Mouse (Mus musculus): ENCODE measurements at regions not wholly inside any gene's neighbourhood (a gene's known extent, or its start where the extent isn't known, plus 50 kb on each side); places are given as distances from the start of the nearest gene placed in this dataset.

- DNase-seq: no peak
Measured at GRCm38 (mm10) chr11:45670156-45670830, 181.6 kb upstream of the Clint1 start.

- DNase-seq: peak; percentile 48
Measured at GRCm38 (mm10) chr11:45678666-45679292, 173.1 kb upstream of the Clint1 start.

DNA sequence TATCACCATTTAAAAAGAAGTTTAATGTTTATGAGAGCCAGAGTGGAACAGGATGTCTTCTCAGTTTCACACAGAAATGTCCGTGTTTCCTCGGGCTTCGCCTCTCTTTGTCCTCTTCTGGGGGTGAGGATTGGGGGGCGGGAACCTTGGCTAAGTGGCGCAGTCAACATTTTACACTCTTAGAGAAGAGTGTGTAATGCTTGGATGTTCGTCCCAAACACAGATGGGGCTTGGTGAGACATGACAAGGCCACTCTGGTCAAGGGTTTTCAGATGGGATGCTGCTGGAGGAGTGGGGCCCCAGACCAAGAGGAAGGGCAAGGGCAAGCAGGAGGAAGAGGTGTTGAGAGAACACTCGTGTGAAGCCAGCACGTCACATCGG is 172.6 kb upstream of the Clint1 start:
- DNase-seq: no peak

DNA sequence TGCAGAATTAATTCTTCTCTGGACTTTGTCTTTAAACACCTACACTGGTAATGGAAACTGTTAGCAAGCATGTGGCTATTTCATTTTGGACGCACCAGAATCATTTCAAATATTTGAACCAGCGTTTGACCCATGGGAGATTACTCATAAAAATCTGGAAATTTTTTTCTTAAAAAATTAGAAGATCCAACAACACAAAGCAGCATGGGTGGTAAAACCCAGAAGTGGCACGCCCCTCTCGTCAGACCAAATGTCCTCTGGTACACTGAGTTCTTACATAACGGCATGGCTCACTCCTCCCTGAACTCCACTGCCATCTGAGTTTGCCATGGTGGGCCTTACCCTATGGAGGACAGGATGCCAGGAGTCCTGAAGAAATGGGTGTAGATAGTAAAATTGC is 166.3 kb upstream of the Clint1 start:
- no peak for DNase-seq

- DNase-seq: no peak
Measured at GRCm38 (mm10) chr11:45693206-45693605, 158.6 kb upstream of the Clint1 start.

- DNase-seq: no peak
Measured at GRCm38 (mm10) chr11:45701506-45701905, 150.3 kb upstream of the Clint1 start.

DNA sequence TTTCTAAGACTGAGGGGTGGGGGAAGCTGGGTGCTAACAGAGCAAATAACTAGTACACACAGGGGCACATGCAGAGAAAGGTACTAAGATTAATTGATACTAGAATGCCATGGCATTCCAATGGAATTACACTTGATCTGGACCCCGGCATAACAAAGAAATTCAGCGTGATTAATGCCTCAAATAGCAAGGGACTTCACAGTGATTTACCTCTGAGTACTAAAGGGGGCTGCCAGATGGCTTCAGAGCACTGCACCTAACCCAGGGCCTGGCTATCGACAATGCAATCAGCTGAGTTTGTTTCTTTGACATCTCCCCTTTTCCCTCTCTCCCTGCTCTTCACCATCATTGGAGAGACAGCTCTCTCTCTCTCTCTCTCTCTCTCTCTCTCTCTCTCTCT is 148.9 kb upstream of the Clint1 start:
- DNase-seq: no peak

- DNase-seq: no peak
Measured at GRCm38 (mm10) chr11:45704411-45704810, 147.4 kb upstream of the Clint1 start.

DNA sequence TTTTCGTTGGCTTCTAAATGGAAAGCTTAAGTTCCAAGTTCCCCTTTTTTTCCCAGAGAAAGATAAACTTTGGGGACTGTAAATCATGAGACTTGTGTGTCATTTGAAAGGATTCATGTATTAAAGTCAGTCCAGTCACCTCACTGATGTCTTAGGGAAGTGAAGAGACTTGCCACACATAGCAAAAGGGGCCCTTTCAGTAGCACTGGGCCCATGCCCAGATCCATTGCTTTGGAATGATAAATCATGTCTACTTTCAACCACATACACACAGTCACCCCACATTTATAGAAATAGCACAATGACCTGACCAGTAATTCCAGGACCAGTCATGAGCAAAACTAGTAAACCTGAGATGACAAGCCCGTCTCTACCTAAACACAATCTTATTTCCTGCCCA is 133.2 kb upstream of the Clint1 start:
- no peak for DNase-seq

GRCm38 (mm10) chr11:45719821-45720220 is 132.0 kb upstream of the Clint1 start:
- DNase-seq: no peak

DNA sequence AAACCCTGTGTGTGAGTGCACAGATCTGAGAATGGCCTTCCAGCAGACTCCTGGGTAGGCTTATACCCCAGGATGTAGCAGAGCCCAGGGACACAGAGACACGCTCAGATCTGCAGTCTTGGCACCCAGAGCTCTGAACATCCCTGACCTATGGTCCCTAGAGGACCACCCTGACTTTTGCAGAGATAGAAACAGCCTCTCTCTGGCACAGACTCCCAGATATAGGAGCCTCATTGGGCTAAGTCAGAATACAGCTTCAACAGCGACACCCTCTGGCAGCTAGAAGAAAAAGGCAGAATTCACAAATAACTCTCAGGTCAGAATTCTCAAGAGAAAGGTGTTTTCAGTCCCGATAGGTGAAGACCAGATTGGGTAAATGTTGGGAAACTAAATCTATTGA is 115.3 kb upstream of the Clint1 start:
- no peak for DNase-seq

DNA sequence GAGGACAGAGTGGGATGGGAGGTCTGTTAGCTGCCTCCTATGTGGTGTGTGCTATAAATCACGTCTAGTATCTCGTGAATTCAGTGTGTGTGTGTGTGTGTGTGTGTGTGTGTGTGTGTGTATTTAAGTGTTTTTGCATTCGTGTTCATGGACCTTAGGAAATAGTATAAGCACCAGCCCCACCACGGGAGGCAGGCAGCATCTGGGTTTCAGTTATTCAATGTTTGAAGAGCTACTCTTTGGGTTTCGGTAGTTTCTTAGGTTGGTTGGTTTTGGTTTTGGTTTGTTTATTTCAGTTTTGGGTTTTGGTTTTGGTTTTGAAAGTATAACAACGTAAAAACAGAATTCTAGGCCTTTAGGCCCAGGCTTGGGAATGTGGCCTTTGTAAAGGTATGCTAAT is 113.5 kb upstream of the Clint1 start:
- no peak for DNase-seq

DNA sequence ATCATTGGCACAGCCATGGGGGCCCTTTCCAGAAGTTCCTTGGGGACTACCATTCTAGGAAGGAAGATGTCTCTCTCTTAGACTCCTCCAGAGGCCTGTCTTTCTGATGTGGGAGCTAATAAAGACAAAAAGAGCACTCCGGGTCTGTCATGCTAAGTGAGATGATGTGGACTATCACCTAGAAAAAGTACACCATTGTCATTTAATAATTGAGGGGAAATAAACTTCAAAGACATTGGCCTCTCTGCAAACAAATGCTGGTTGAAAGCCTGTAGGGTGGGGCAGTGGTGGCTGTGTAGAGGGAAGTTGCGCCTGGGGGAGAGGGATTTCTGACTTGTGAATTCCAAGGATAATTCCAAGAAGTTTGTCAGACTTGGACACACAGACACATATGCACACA is 105.9 kb upstream of the Clint1 start:
- no peak for DNase-seq

- DNase-seq: no peak
Measured at GRCm38 (mm10) chr11:45750249-45750648, 101.6 kb upstream of the Clint1 start.

DNA sequence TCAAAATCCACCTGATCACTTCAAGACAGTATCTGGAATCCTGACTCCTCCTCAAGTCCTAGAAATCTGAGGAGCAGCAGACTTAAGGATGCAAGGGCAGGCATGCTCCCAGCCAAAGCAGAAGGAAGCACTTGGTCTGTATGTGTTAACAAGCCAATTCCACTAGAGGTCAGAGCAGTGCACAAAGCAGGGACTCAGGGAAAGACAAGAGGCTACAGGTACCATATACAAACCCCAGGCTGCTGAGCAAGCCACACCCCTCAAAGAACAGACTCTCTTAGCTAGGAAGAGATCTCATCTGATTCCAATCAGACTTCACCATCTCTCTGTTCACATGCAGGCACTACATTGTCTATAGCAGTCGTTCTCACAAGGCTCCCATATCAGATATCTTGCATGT is 99.6 kb upstream of the Clint1 start:
- DNase-seq: peak; percentile 64

GRCm38 (mm10) chr11:45752791-45753190 is 99.1 kb upstream of the Clint1 start:
- no peak for DNase-seq

DNA sequence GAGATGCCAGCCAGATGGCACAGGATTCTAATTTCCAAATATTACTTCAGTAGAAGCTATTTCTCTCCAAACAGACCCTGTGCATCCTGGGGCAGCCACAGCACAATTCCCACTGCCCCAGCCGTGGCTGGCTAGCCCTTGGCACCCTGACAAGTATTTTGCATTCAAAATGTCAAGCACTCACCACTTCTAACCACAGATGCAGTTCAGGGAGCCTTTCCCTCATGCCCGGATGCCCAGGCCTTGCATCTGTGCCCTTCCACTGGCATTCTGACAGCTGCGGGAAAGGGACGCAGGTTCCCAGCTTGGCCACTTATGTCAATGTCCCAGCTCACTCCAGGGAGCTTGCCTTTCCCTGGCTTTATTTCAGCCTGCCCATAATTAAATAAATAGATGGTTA is 84.8 kb upstream of the Clint1 start:
- DNase-seq: no peak

- no peak for DNase-seq
Measured at GRCm38 (mm10) chr11:45782435-45782834, 69.4 kb upstream of the Clint1 start.

GRCm38 (mm10) chr11:45785806-45786205 is 66.0 kb upstream of the Clint1 start:
- no peak for DNase-seq

- no peak for DNase-seq
Measured at GRCm38 (mm10) chr11:45787408-45787807, 64.4 kb upstream of the Clint1 start.

- DNase-seq: no peak
Measured at GRCm38 (mm10) chr11:45789886-45790285, 62.0 kb upstream of the Clint1 start.

- no peak for DNase-seq
Measured at GRCm38 (mm10) chr11:45790504-45790903, 61.3 kb upstream of the Clint1 start.

DNA sequence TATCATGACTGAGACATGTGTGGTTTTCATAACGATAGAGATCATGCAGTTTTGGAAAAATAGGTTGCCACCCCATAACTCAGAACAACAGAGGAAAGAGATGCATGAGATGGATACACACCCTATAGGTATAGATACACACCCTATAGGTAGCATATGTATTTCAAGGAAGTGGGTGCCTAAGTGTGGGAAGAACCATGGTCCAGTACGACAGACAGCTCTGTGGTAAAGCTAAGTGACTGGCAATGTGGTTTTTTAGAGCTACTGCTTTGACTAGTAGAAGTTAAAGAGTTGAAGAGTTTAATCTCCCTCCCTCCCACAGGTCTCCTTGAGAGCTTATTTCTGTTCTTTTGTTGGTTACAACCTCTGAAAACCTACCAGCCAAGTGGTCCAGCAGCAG is 60.2 kb upstream of the Clint1 start:
- DNase-seq: no peak

- DNase-seq: peak; percentile 40
Measured at GRCm38 (mm10) chr11:45794361-45794981, 57.4 kb upstream of the Clint1 start.

GRCm38 (mm10) chr11:45795322-45795721 is 56.5 kb upstream of the Clint1 start:
- DNase-seq: no peak
